Mouse (Mus musculus) small intestine, adult 2 months (tissue): ENCODE measurements around the gene Mpeg1. TPM values are rescaled to one million over a fixed set of nuclear protein-coding genes. Genes with fewer than 3 reads are reported as not detected.
A peak's percentile ranks its signal among the peaks of the same experiment; 100 is the strongest.

Source experiments
- H3K27ac ChIP-seq: fragments of 200-500 bp; 2 replicates; pipeline ENCODE4 v1.5.1; 2012; ENCODE audit warnings: low read depth, low read length, control low read depth, inconsistent platforms; ENCODE audit not compliant: insufficient read depth
- H3K27me3 ChIP-seq: fragments of 200-500 bp; 2 replicates; pipeline ENCODE4 v1.6.1; 2012; ENCODE audit warnings: mild to moderate bottlenecking, moderate library complexity, low read length, inconsistent platforms; ENCODE audit not compliant: control insufficient read depth, insufficient read depth
- H3K36me3 ChIP-seq: fragments of 200-500 bp; 2 replicates; pipeline ENCODE4 v1.6.1; 2012; ENCODE audit warnings: mild to moderate bottlenecking, low read length, control low read depth, inconsistent platforms; ENCODE audit not compliant: control insufficient read depth, insufficient read depth
- H3K4me1 ChIP-seq: fragments of 200-500 bp; 2 replicates; pipeline ENCODE4 v1.6.1; 2012; ENCODE audit warnings: low read length, inconsistent platforms, mixed read lengths; ENCODE audit not compliant: control insufficient read depth, insufficient read depth, insufficient read length
- H3K4me3 ChIP-seq: fragments of 200-500 bp; 2 replicates; pipeline ENCODE4 v1.5.1; 2012; ENCODE audit warnings: low read depth, mild to moderate bottlenecking, control low read depth, inconsistent platforms, low read length, moderate library complexity
- CTCF ChIP-seq: fragments of 200-500 bp; IDR thresholded peaks from 2 replicates; pipeline ENCODE4 v1.5.1; 2012; ENCODE audit warnings: low read depth, mild to moderate bottlenecking, control low read depth, inconsistent platforms, low read length, moderate library complexity, mixed read lengths; ENCODE audit not compliant: insufficient replicate concordance, insufficient read length; ENCODE audit errors: extremely low read depth
- POLR2A ChIP-seq: fragments of 200-500 bp; IDR thresholded peaks from 2 replicates; pipeline ENCODE4 v1.6.1; 2012; ENCODE audit warnings: low read depth, mild to moderate bottlenecking, control low read depth, inconsistent platforms, low read length, moderate library complexity
- WGBS: fragments of 180-500 bp; shearing (Covaris S2); methylation state at CpG from one replicate; pipeline ENCODE4 v1.1.7; 2018; 5-methylcytosine and 5-hydroxymethylcytosine counted together
- polyA plus RNA-seq: library from polyadenylated mRNA; depleted of rRNA; stranded (reverse); fragments of >200 nt; gene quantifications from 2 replicates; pipeline ENCODE4 v1.2.3, GENCODE M21; 2012; rRNA removed

The Mpeg1 gene
- 2.7 and 3.5 TPM in 2 replicates for polyA plus RNA-seq

DNA sequence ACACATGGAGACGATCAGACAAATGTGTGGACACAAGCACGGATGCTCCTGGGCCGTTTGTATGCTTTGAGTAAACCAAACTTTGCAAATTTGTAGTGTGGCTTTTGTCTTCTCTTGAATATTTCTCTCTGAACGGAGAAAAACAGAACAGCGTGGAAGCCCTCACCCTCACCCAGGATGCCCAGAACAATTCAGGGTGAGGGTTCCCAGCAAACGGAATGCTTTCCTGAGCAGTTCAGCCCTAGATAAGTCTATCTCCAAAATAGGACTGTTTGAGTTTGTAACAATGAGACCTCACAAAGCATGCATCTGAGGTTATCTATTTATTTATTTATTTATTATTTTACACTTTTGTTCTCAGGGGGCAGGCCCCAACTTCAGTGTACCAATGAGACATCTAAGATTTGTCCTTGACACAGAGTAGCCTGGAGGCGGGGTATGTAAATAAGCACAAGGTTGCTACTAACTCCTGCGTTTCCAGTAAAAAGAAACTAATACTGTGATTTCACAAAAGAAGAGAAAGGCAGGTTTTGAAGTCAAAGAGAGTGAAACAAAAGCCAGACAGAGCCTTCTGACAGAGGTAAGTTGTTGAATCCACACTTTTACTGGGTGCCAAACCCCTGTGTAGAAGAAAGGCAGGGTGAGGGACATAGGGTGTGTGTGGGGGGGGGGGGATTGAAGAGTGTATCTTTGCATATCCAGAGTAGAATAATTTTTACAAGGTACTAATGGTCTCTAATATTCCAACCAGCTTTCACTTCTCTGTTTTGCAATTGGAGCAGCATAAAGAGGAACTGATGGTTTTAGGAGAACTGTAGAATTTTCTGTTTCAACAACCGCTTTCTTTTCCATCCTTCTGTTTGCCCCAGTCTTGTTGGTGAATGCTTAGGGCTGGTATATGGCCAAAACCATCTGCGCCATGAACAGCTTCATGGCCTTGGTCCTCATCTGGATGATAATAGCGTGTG is at the start of gene Mpeg1:
Mpeg1 (plus strand) TSS at position 498 of the 968 bp plus-strand sequence.
- H3K27me3 ChIP-seq = no peaks in the 10 kb centered on the region
- peaks cover 6% of the 10 kb centered on the region; the same call in 1 of the 2 replicates for H3K4me1 ChIP-seq
- WGBS = 78% methylated on average over 11 of the region's 11 CpGs
- H3K4me3 ChIP-seq = no peak within 1 kb of the TSS; the same call in 1 of the 2 replicates
- TF ChIP-seq POLR2A = no peak
- no peak for TF ChIP-seq CTCF
- no peaks in the 10 kb centered on the region for H3K36me3 ChIP-seq
- H3K27ac ChIP-seq = 0 out of 2 replicates have a peak within 1 kb of the TSS, but pooled peaks have one; percentile 56

DNA sequence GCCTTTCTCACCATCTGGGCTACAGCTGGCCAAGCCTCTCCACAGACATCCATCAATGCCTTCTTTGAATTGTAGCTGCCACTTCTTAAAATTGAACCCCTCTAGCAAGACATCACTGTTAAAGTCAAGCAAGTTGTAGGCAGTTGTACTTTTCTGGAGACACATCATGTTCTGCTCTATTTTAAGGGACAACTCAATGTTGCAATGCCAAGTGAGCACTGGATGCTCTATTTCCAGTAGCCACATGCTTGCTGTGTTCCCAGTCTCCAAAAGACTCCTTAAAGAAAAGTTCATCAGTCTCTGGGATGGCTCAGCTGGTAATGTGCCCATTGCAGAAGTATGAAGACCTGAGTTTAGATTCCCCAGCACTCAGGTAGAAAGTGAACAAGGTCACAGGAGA is 46.8 kb upstream of the Mpeg1 start:
- Histone ChIP-seq H3K27ac (no peak overlapping the region), H3K27me3 (no peaks in the 10 kb centered on the region; the same call in 1 of the 2 replicates), H3K36me3 (no peaks in the 10 kb centered on the region), H3K4me1 (no peaks in the 10 kb centered on the region), H3K4me3 (no peak overlapping the region)
- TF ChIP-seq POLR2A = no peak
- TF ChIP-seq CTCF = no peak

- no peak within 1 kb of the TSS for H3K4me3 ChIP-seq
- TF ChIP-seq CTCF (no peak), POLR2A (no peak)
- no peaks in the 10 kb centered on the region for H3K27me3 ChIP-seq
- H3K27ac ChIP-seq = no peak within 1 kb of the TSS
- no peaks in the 10 kb centered on the region for H3K36me3 ChIP-seq
- no peaks in the 10 kb centered on the region for H3K4me1 ChIP-seq
Measured at GRCm38 (mm10) chr19:12417361-12417760, 43.2 kb upstream of the Mpeg1 start, which contains the start of gene Olfr1441. Olfr1441 (plus strand) TSS chr19:12417433.

GRCm38 (mm10) chr19:12418312-12418711 is 42.3 kb upstream of the Mpeg1 start:
- no peaks in the 10 kb centered on the region for H3K4me1 ChIP-seq
- H3K4me3 ChIP-seq = no peak overlapping the region
- H3K27me3 ChIP-seq = no peaks in the 10 kb centered on the region
- TF ChIP-seq CTCF (no peak), POLR2A (no peak)
- WGBS = 23% methylated on average over 3 of the region's 3 CpGs
- no peaks in the 10 kb centered on the region for H3K36me3 ChIP-seq
- H3K27ac ChIP-seq = no peak overlapping the region

GRCm38 (mm10) chr19:12420555-12420954 is 40.0 kb upstream of the Mpeg1 start:
- no peak overlapping the region for H3K27ac ChIP-seq
- 80% methylated on average over 6 of the region's 6 CpGs for WGBS
- H3K36me3 ChIP-seq = no peaks in the 10 kb centered on the region
- no peak for TF ChIP-seq POLR2A
- H3K4me1 ChIP-seq = no peaks in the 10 kb centered on the region
- H3K27me3 ChIP-seq = no peaks in the 10 kb centered on the region
- H3K4me3 ChIP-seq = no peak overlapping the region

DNA sequence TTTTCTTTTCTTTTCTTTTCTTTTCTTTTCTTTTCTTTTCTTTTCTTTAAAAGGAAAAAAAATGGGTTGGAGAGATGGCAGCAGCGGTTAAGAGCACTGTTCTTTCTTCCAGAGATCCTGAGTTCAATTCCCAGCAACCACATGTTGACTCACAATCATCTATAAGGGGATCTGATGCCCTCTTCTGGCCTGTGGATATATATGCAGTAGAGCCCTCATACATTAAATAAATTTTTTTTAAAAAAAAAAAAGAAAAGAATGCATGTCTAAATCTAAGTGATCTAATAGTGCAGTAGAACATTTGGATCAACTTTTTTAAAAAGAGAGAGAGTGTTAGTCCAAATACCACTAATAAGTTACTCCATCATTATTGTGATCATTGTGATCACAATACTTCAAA is 38.9 kb upstream of the Mpeg1 start:
- Histone ChIP-seq H3K4me1 (no peaks in the 10 kb centered on the region), H3K27ac (no peak overlapping the region), H3K4me3 (no peak overlapping the region), H3K27me3 (no peaks in the 10 kb centered on the region), H3K36me3 (no peaks in the 10 kb centered on the region)
- no peak for TF ChIP-seq CTCF
- no peak for TF ChIP-seq POLR2A
- WGBS = 100% methylated on average over 1 of the region's 1 CpGs

DNA sequence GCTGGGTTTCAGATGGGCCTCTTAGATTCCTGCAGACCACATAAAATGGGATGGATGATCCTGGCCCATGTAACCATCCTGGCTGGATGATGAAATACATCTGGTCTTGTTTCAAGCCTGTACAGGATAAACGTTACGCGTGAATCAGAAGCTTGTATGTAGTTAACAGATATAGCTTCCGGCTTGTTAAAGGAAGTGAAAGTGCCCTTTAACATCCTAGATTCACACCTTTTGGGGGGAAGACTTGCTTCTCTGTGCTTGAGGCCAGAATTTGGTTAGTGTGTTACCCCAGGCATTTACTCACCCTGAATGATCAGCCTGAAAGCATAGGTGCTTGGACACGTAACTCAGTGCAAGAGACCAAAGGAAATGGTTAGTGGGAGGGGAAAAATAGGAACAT is 33.5 kb upstream of the Mpeg1 start:
- H3K36me3 ChIP-seq = no peaks in the 10 kb centered on the region
- H3K27me3 ChIP-seq = no peaks in the 10 kb centered on the region
- no peak overlapping the region for H3K27ac ChIP-seq
- WGBS = 80% methylated on average over 5 of the region's 5 CpGs
- no peak overlapping the region for H3K4me3 ChIP-seq
- no peaks in the 10 kb centered on the region for H3K4me1 ChIP-seq
- TF ChIP-seq POLR2A (no peak), CTCF (no peak)

- H3K27ac ChIP-seq = no peak within 1 kb of the TSS
- TF ChIP-seq CTCF (no peak), POLR2A (no peak)
- WGBS = 93% methylated on average over 6 of the region's 6 CpGs
Measured at GRCm38 (mm10) chr19:12427605-12428004, 33.0 kb upstream of the Mpeg1 start, which contains the start of gene Pfpl. Pfpl (plus strand) TSS chr19:12427905.

More at GRCm38 (mm10) chr19:12427605-12428004, 33.0 kb upstream of the Mpeg1 start, which contains the start of gene Pfpl:
- Histone ChIP-seq H3K4me3 (no peak within 1 kb of the TSS), H3K27me3 (no peaks in the 10 kb centered on the region), H3K4me1 (no peaks in the 10 kb centered on the region), H3K36me3 (no peaks in the 10 kb centered on the region)
